Mouse (Mus musculus): Measurements from ENCODE around the gene Ear1.
"Not testable (repeated sequence)": the region's sequence is repeated elsewhere in the genome, so short reads cannot be mapped to it uniquely, and the experiment has no call there.

Gene Ear1

DNA sequence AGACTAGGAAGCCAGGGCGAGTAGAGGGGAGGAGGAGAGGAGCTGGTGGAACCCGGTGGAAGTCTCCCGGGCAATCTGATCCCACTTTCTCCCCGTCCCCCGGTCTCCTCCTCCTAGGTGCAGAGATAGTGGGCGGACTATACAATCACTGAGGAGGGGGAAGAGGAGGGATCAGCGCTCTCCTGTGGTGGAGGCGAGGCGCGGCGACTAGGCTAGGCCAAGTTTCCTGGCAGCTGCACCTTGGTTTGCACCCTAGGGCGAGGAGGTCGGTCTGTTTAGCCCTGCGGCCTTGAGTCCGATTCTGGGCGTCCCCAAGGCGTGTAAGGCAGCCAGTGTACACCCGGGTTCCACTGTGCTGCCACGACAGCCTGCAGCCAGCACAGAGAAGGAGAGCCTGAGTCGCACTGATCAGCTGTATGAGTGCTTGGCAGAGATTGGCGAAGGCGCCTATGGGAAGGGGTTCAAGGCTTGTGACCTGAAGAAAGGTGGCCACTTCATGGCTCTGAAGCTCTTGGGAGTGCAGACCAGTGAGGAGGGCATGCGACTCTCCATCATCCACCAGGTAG, 78.3 kb downstream of the Ear1 start:
- DNase-seq (ENCODE audit: low read depth, low spot score) = peak; percentile 5

DNA sequence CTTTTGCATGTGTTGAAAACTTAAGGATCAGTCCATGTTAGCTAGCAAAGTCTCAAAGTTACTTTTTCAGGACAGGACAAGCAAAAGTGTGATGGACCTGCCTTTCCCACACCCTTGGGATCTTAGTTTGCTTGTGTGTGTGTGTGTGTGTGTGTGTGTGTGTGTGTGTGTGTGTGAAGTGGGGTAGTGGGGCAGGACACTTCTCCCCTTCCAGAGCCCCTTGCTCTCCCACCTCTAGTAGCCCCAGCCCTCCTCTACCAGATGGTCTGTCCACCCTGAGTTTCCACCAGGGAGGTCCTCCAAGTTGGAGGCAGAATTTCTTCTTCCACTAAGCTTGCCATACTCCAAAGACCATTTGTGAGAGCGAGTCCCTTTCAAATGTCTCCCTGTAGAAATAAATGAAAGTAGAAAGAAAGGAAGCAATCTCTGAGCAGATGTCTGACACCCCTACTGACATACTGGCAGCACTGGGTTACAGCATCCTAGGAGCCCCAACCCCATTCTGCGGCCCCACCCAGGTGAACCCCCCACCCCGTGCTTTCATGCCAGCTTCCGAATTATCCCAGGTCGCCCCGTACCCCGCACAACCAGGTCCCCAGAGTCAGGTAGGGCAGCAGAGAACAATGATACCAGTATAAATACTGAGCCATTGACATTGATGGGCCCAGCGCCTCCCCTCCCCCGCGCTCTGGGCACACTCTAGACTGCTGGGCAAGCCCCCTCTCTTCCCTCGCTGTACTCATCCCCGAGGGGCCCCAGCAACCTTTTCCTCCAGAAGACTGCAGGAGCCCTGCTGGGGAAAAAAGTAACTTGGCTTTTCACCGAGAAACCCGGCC, 79.0 kb downstream of the Ear1 start:
- DNase-seq (ENCODE audit: low read depth, low spot score) = no peak

DNA sequence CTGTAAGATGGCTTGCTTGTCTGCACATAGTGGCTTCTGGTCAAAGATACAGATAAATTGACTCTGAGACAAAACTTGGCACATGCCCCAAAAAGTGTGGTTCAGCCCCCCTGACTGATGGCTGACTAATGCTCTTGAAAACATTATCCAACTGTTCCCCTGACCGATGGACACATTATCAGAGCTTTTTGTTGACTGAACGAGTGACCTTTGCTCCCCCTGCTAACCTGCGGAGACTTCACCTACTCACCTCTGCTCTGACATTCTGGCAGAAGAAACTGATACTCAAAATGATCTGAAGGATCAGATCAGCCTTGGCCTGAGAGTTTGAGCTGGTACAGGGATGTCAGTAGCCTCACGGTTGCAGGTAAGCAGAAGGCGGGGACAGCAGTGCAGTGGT, 81.5 kb downstream of the Ear1 start:
- not testable (repeated sequence) for DNase-seq (ENCODE audit: low read depth, low spot score)

DNA sequence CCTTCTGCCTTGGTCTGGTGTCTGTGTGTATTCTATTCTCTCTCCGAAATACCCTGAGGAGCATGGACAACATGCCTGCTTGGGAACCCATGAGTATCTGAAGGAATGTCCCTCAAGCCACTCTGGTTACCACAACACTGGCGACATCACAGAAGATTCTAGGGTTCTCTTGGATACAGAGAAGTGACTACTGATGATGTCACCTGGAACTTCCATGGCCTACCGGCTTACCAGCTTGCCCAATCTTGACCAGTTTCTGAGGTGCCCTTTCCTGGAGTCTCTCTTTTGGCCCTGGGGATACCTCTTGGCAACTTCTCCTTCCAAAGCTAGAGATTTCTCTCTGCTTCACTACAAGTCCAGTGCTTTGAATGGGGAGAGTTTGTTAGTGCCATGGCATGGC, 90.7 kb downstream of the Ear1 start, which contains the start of gene Gm8180:
Gm8180 (minus strand) TSS at position 101 of the 400 bp plus-strand sequence.
- not testable (repeated sequence) for DNase-seq (ENCODE audit: low read depth, low spot score)
